27 mouse cellular contexts compared by ENCODE assay signal in the genomic region with DNA sequence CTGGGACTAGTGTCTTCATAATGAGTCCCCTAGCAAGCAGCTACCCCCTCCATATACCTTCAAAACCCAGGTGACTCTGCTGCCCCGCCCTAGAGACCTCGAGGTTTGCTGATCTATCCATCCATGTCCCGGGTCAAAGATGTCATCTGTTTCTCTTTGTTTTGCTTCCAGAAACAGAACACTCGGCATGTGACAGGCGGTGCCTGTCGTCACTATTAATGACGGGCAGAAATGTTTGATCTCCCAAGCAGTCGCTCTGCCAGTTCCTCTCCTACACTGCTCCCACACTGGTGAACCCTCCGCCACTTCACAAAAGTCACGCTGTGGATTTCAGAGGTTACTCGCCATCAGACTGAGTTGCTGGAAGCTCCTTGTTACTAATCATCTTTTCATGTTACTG.
DNase-seq lines count a peak whose midpoint lies in the region; ATAC-seq lines count a peak whose summit lies in the region.
"Had no signal": no experiment of that assay in that cellular context is flagged by ENCODE, and none has a peak within 500 bp of the region (broad histone marks: within the 10 kb centered on the region; RNA-seq: fewer than 3 reads in every experiment).

No protein-coding gene starts in this region.

- no peak overlapping the region for H3K9ac ChIP-seq in heart, embryonic 11.5 days (ENCODE audit: low read depth, low read length)
- H3K9ac ChIP-seq in heart, embryonic 16.5 days (ENCODE audit: low read length): no peak overlapping the region
- H3K9ac ChIP-seq in kidney, embryonic 16.5 days (replicated peaks; ENCODE audit: low read length): no peak overlapping the region
- H3K9ac ChIP-seq: embryonic facial prominence, embryonic 12.5 days; hindbrain, embryonic 15.5 days; liver, embryonic 12.5 days; liver, postnatal 0 days had no signal

- intact Hi-C loops in heart, postnatal 10 days (cut with DNase I): no loop called here
- intact Hi-C loops in heart, postnatal 36 days (cut with DNase I): no loop called here

- no peak overlapping the region for H3K27ac ChIP-seq in heart, embryonic 11.5 days (ENCODE audit: low read depth, low read length)
- H3K27ac ChIP-seq in heart, embryonic 16.5 days (ENCODE audit: low read length): no peak overlapping the region
- no peak overlapping the region for H3K27ac ChIP-seq in kidney, embryonic 16.5 days (ENCODE audit: low read length)
- H3K27ac ChIP-seq: embryonic facial prominence, embryonic 12.5 days; gastrocnemius, adult 2 months; hindbrain, embryonic 15.5 days; liver, embryonic 12.5 days had no signal

- no peaks in the 10 kb centered on the region for H3K36me3 ChIP-seq in heart, embryonic 11.5 days (ENCODE audit: control insufficient read depth, insufficient read depth, low read length)
- H3K36me3 ChIP-seq in heart, embryonic 16.5 days (ENCODE audit: control insufficient read depth, insufficient read depth): no peaks in the 10 kb centered on the region
- no peaks in the 10 kb centered on the region for H3K36me3 ChIP-seq in kidney, embryonic 16.5 days (ENCODE audit: insufficient read depth, low read length)
- H3K36me3 ChIP-seq in splenic B cell, adult 2 months (ENCODE audit: control insufficient read depth, insufficient read depth, low read length, poor library complexity, severe bottlenecking): no peaks in the 10 kb centered on the region
- H3K36me3 ChIP-seq: embryonic facial prominence, embryonic 12.5 days; hindbrain, embryonic 15.5 days; liver, embryonic 12.5 days had no signal

- H3K27me3 ChIP-seq in heart, embryonic 11.5 days (ENCODE audit: control insufficient read depth, insufficient read depth, low read length): no peaks in the 10 kb centered on the region
- no peaks in the 10 kb centered on the region for H3K27me3 ChIP-seq in heart, embryonic 16.5 days (ENCODE audit: control insufficient read depth, insufficient read depth, low read length)
- H3K27me3 ChIP-seq in kidney, embryonic 16.5 days (ENCODE audit: insufficient read depth, low read length): no peaks in the 10 kb centered on the region
- H3K27me3 ChIP-seq in splenic B cell, adult 2 months (ENCODE audit: control insufficient read depth, insufficient read depth, low read length, poor library complexity, severe bottlenecking): no peaks in the 10 kb centered on the region
- H3K27me3 ChIP-seq: embryonic facial prominence, embryonic 12.5 days; hindbrain, embryonic 15.5 days; liver, embryonic 12.5 days; Patski had no signal

- no peak overlapping the region for H3K4me3 ChIP-seq in heart, embryonic 11.5 days (ENCODE audit: low read depth, low read length)
- peak overlapping the region; percentile 5; the same call in 1 of the 2 replicates for H3K4me3 ChIP-seq in heart, embryonic 16.5 days (ENCODE audit: low read length)
- H3K4me3 ChIP-seq in kidney, embryonic 16.5 days (ENCODE audit: low read length): no peak overlapping the region
- H3K4me3 ChIP-seq: embryonic facial prominence, embryonic 12.5 days; gastrocnemius, adult 2 months; hindbrain, embryonic 15.5 days; liver, embryonic 12.5 days had no signal

- no peak for DNase-seq in heart, postnatal 10 days
- DNase-seq in heart, postnatal 36 days: no peak
- DNase-seq in kidney, adult 9 months: no peak
- DNase-seq in splenic B cell, adult 2 months (ENCODE audit: low read depth, low spot score): peak; percentile 84
- DNase-seq: adrenal gland, postnatal 10 days; cerebellum, adult 9-10 months; embryo, embryonic 11 days; gastrocnemius, adult 2 months; gastrocnemius, postnatal 36 days; kidney, adult 18-20 months; kidney, postnatal 4 days; liver, postnatal 0 days; lung, postnatal 36 days; right cerebral cortex, adult 18-20 months; spleen, adult 18-20 months; thymus, postnatal 4 days had no signal

- peak overlapping the region; percentile 40 for H3K4me2 ChIP-seq in heart, embryonic 11.5 days
- H3K4me2 ChIP-seq in heart, embryonic 16.5 days (ENCODE audit: low read depth, low read length): peak overlapping the region; percentile 50
- H3K4me2 ChIP-seq in kidney, embryonic 16.5 days (replicated peaks; ENCODE audit: low read depth, low read length): 0 out of 2 replicates have a peak overlapping the region, but pooled peaks have one; percentile 1
- H3K4me2 ChIP-seq: embryonic facial prominence, embryonic 12.5 days; hindbrain, embryonic 15.5 days; liver, embryonic 12.5 days; midbrain, embryonic 11.5 days had no signal

- ATAC-seq in heart, embryonic 11.5 days (replicated peaks; ENCODE audit: insufficient number of reproducible peaks, low FRiP score, low TSS enrichment): no peak
- no peak for ATAC-seq in heart, embryonic 16.5 days (replicated peaks; ENCODE audit: extremely low read depth, insufficient read depth, low FRiP score)
- ATAC-seq in kidney, embryonic 16.5 days (ENCODE audit: low FRiP score, low TSS enrichment): no peak
- ATAC-seq: forebrain, embryonic 16.5 days; inflammation-experienced regulatory T-cells, adult 6 months; liver, embryonic 12.5 days; liver, postnatal 0 days; midbrain, embryonic 16.5 days; Patski had no signal

- H3K9me3 ChIP-seq in heart, embryonic 11.5 days (replicated peaks; ENCODE audit: control insufficient read depth, low read length): no peaks in the 10 kb centered on the region
- no peaks in the 10 kb centered on the region for H3K9me3 ChIP-seq in heart, embryonic 16.5 days (replicated peaks; ENCODE audit: control insufficient read depth, low read length)
- no peaks in the 10 kb centered on the region for H3K9me3 ChIP-seq in kidney, embryonic 16.5 days (ENCODE audit: low read length)
- H3K9me3 ChIP-seq: embryonic facial prominence, embryonic 12.5 days; hindbrain, embryonic 15.5 days; liver, embryonic 12.5 days had no signal

- no peaks in the 10 kb centered on the region for H3K4me1 ChIP-seq in heart, embryonic 11.5 days (ENCODE audit: control insufficient read depth, insufficient read depth, low read length)
- H3K4me1 ChIP-seq in heart, embryonic 16.5 days (ENCODE audit: control insufficient read depth, insufficient read depth, low read length): peaks cover 3% of the 10 kb centered on the region
- H3K4me1 ChIP-seq in kidney, embryonic 16.5 days (ENCODE audit: insufficient read depth, low read length): peaks cover 8% of the 10 kb centered on the region; the same call in 1 of the 2 replicates
- H3K4me1 ChIP-seq: hindbrain, embryonic 15.5 days; liver, embryonic 12.5 days had no signal

- WGBS in heart, embryonic 11.5 days (ENCODE audit: insufficient replicate concordance): 38% methylated on average over 11 of the region's 11 CpGs
- WGBS in heart, embryonic 16.5 days: 29% methylated on average over 11 of the region's 11 CpGs
- 22% methylated on average over 11 of the region's 11 CpGs for WGBS in kidney, embryonic 16.5 days
